Mouse (Mus musculus) myocyte (in vitro differentiated cells): ENCODE measurements at regions not wholly inside any gene's neighbourhood (a gene's known extent, or its start where the extent isn't known, plus 50 kb on each side); places are given as distances from the start of the nearest gene placed in this dataset.

Experiments
- H3K27me3 ChIP-seq: one replicate; pipeline ENCODE4 v1.6.1; 2011; ENCODE audit not compliant: control insufficient read depth, insufficient read depth, insufficient read length
- H3K36me3 ChIP-seq: one replicate; pipeline ENCODE4 v1.6.1; 2011; ENCODE audit not compliant: control insufficient read depth, insufficient read depth
- H3K4me2 ChIP-seq: one replicate; pipeline ENCODE4 v1.6.1; 2011; ENCODE audit warnings: low read depth, control low read depth
- H3K4me3 ChIP-seq: one replicate; pipeline ENCODE4 v1.5.1; 2011; ENCODE audit warnings: mild to moderate bottlenecking, control low read depth, moderate library complexity
- H3K79me2 ChIP-seq: one replicate; pipeline ENCODE4 v1.6.1; 2011; ENCODE audit not compliant: control insufficient read depth, insufficient read depth
- H3ac ChIP-seq: one replicate; pipeline ENCODE4 v1.6.1; 2011; ENCODE audit not compliant: control insufficient read depth, insufficient read length
- CEBPB ChIP-seq: IDR thresholded peaks from 2 replicates; pipeline ENCODE4 v1.6.1; 2011; ENCODE audit warnings: mild to moderate bottlenecking, moderate library complexity; ENCODE audit not compliant: poor library complexity, insufficient read depth, severe bottlenecking
- E2F4 ChIP-seq: IDR thresholded peaks from one replicate; pipeline ENCODE4 v1.6.1; 2011; ENCODE audit warnings: mild to moderate bottlenecking, control low read depth, moderate library complexity; ENCODE audit not compliant: insufficient read depth
- MAX ChIP-seq: IDR thresholded peaks from one replicate; pipeline ENCODE4 v1.6.1; 2011; ENCODE audit warnings: low read depth, mild to moderate bottlenecking, control low read depth
- MYOD1 ChIP-seq, 3 experiments: IDR thresholded peaks; one replicate each; pipeline ENCODE4 v1.6.1; 2011; ENCODE audit warnings: control low read depth in 2 of 3, low read depth in 2 of 3, mild to moderate bottlenecking in 2 of 3, moderate library complexity in 1 of 3; ENCODE audit not compliant: insufficient read length in 2 of 3, control insufficient read depth in 1 of 3
- MYOG ChIP-seq, 3 experiments: IDR thresholded peaks; one replicate each; pipeline ENCODE4 v1.6.1; 2011; ENCODE audit warnings: control low read depth in 2 of 3, low read depth in 2 of 3, mild to moderate bottlenecking in 2 of 3; ENCODE audit not compliant: insufficient read length in 2 of 3, control insufficient read depth in 1 of 3, insufficient read depth in 1 of 3
- POLR2A ChIP-seq: IDR thresholded peaks from one replicate; pipeline ENCODE4 v1.6.1; 2011; ENCODE audit warnings: low read depth, mild to moderate bottlenecking, control low read depth, moderate library complexity; ENCODE audit not compliant: insufficient read length
- POLR2AphosphoS2 ChIP-seq: IDR thresholded peaks from one replicate; pipeline ENCODE4 v1.6.1; 2011; ENCODE audit warnings: low read depth, control low read depth; ENCODE audit not compliant: insufficient read length
- REST ChIP-seq: IDR thresholded peaks from one replicate; pipeline ENCODE4 v1.6.1; 2011; ENCODE audit warnings: mild to moderate bottlenecking, control low read depth, moderate library complexity; ENCODE audit not compliant: insufficient read depth, insufficient read length
- SRF ChIP-seq: IDR thresholded peaks from one replicate; pipeline ENCODE4 v1.6.1; 2011; ENCODE audit warnings: low read depth; ENCODE audit not compliant: control insufficient read depth, insufficient read length
- TCF12 ChIP-seq: IDR thresholded peaks from one replicate; pipeline ENCODE4 v1.6.1; 2011; ENCODE audit warnings: mild to moderate bottlenecking, control low read depth; ENCODE audit not compliant: poor library complexity, insufficient read depth, severe bottlenecking
- TCF3 ChIP-seq: IDR thresholded peaks from one replicate; pipeline ENCODE4 v1.6.1; 2011; ENCODE audit warnings: low read depth, control low read depth; ENCODE audit not compliant: insufficient read length
- USF1 ChIP-seq: IDR thresholded peaks from one replicate; pipeline ENCODE4 v1.6.1; 2011; ENCODE audit warnings: low read depth, mild to moderate bottlenecking, control low read depth, moderate library complexity

- H3K4me3 ChIP-seq, result no peak overlapping the region
- H3K36me3 ChIP-seq, result no peaks in the 10 kb centered on the region
- TF ChIP-seq MYOG (IDR thresholded peaks at IDR 0.05; ENCODE audit: control insufficient read depth in 1 of 3, insufficient read depth in 1 of 3, insufficient read length in 2 of 3, low read depth in 2 of 3) (no peak), MYOD1 (IDR thresholded peaks at IDR 0.05; ENCODE audit: control insufficient read depth in 1 of 3, insufficient read length in 2 of 3, low read depth in 2 of 3) (no peak), REST (no peak), MAX (no peak), CEBPB (no peak), POLR2AphosphoS2 (no peak), SRF (no peak), POLR2A (no peak), TCF3 (no peak), USF1 (no peak), E2F4 (no peak), TCF12 (no peak)
- no peaks in the 10 kb centered on the region for H3K27me3 ChIP-seq
- no peak overlapping the region for H3K4me2 ChIP-seq
- H3ac ChIP-seq, result no peak overlapping the region
- no peaks in the 10 kb centered on the region for H3K79me2 ChIP-seq
Observed at GRCm38 (mm10) chr13:70277667-70278591, 359.5 kb downstream of the Ice1 start.

GRCm38 (mm10) chr13:70281051-70281847 is 356.2 kb downstream of the Ice1 start:
- Histone ChIP-seq H3ac (no peak overlapping the region), H3K4me3 (no peak overlapping the region), H3K27me3 (no peaks in the 10 kb centered on the region), H3K79me2 (no peaks in the 10 kb centered on the region), H3K4me2 (no peak overlapping the region), H3K36me3 (no peaks in the 10 kb centered on the region)
- TF ChIP-seq E2F4, result no peak
- no peak for TF ChIP-seq MYOD1 (IDR thresholded peaks at IDR 0.05; ENCODE audit: control insufficient read depth in 1 of 3, insufficient read length in 2 of 3, low read depth in 2 of 3)
- no peak for TF ChIP-seq POLR2AphosphoS2
- TF ChIP-seq POLR2A, result no peak
- no peak for TF ChIP-seq USF1
- no peak for TF ChIP-seq SRF
- TF ChIP-seq CEBPB, result no peak
- no peak for TF ChIP-seq MAX
- TF ChIP-seq MYOG (IDR thresholded peaks at IDR 0.05; ENCODE audit: control insufficient read depth in 1 of 3, insufficient read depth in 1 of 3, insufficient read length in 2 of 3, low read depth in 2 of 3), result no peak

- H3K27me3 ChIP-seq, result no peaks in the 10 kb centered on the region
- no peak overlapping the region for H3ac ChIP-seq
- no peaks in the 10 kb centered on the region for H3K36me3 ChIP-seq
- no peak overlapping the region for H3K4me3 ChIP-seq
- TF ChIP-seq TCF12 (no peak), TCF3 (no peak), MYOD1 (IDR thresholded peaks at IDR 0.05; ENCODE audit: control insufficient read depth in 1 of 3, insufficient read length in 2 of 3, low read depth in 2 of 3) (no peak)
- no peak overlapping the region for H3K4me2 ChIP-seq
- H3K79me2 ChIP-seq, result no peaks in the 10 kb centered on the region
Observed at GRCm38 (mm10) chr13:70282731-70283130, 354.7 kb downstream of the Ice1 start.

- Histone ChIP-seq H3ac (no peak overlapping the region), H3K79me2 (no peaks in the 10 kb centered on the region), H3K27me3 (no peaks in the 10 kb centered on the region), H3K4me2 (no peak overlapping the region), H3K36me3 (no peaks in the 10 kb centered on the region), H3K4me3 (no peak overlapping the region)
- TF ChIP-seq SRF (no peak), MYOG (IDR thresholded peaks at IDR 0.05; ENCODE audit: control insufficient read depth in 1 of 3, insufficient read depth in 1 of 3, insufficient read length in 2 of 3, low read depth in 2 of 3) (no peak), TCF3 (no peak), MAX (no peak), E2F4 (no peak), REST (no peak), USF1 (no peak), MYOD1 (IDR thresholded peaks at IDR 0.05; ENCODE audit: control insufficient read depth in 1 of 3, insufficient read length in 2 of 3, low read depth in 2 of 3) (no peak), TCF12 (no peak), POLR2AphosphoS2 (no peak), POLR2A (no peak), CEBPB (no peak)
Observed at GRCm38 (mm10) chr13:70283231-70283630, 354.2 kb downstream of the Ice1 start.
